Mouse (Mus musculus): Measurements from ENCODE around the gene Pter.

The Pter gene

DNA sequence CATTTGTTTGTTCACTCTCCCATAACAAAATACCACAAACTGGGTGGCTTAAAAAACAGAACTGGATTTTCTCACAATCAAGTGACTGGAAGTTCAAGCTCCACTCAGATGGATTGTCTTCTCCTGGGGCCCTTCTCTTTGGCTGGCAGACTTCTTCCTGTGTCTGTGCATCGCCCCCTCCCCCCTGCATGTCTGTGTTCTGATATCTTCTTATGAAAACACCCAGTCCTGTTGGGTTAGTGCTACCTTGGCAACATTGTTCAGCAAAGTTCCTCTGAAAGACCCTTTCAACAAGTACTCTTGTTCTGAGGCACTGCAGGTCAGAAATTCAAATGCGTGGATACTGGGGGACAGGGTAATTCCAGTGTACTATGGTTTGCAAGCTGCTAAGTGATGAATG is 6.5 kb downstream of the Pter start:
- H3K4me3 ChIP-seq (replicated peaks; ENCODE audit: low read length): no peak overlapping the region
- 0 out of 2 replicates have a peak, but pooled peaks cover 1% of the 10 kb centered on the region for H3K4me1 ChIP-seq (replicated peaks; ENCODE audit: low read depth, low read length)
- TF ChIP-seq POU5F1 (IDR thresholded peaks at IDR 0.05; ENCODE audit: borderline replicate concordance, low read length): no peak
- no peak for TF ChIP-seq CTCF (conservative IDR thresholded peaks at IDR 0.05; ENCODE audit: low read length)
- TF ChIP-seq NANOG (IDR thresholded peaks at IDR 0.05; ENCODE audit: borderline replicate concordance, low read length): no peak
- no peaks in the 10 kb centered on the region for H3K27me3 ChIP-seq (ENCODE audit: insufficient read depth, low read length)
- H3K9me3 ChIP-seq (ENCODE audit: low read length): peaks cover 6% of the 10 kb centered on the region; the same call in 1 of the 2 replicates
- H3K36me3 ChIP-seq (ENCODE audit: insufficient read depth, low read length): no peaks in the 10 kb centered on the region

DNA sequence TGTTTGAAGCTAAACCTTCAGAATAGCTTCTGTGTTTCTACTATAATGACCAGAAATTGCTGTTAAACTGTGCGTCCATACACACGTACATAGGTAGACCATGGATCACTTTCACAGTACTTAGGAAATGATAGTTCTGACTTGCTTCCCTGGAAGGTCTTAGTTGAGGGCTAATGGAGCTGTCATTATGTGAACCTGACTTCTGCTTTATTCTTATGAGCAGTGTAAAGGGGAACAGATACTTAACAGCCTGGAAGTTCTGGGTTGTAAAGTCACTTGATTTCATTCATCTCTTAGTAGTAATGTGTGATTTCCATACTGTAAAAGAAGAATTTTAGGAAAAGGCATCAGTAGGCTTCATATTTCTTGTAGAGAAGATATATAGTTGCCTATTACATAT is 10.1 kb downstream of the Pter start:
- Histone ChIP-seq H3K27me3 (ENCODE audit: insufficient read depth, low read length) (no peaks in the 10 kb centered on the region), H3K36me3 (ENCODE audit: insufficient read depth, low read length) (no peaks in the 10 kb centered on the region), H3K4me3 (replicated peaks; ENCODE audit: low read length) (no peak overlapping the region), H3K9me3 (ENCODE audit: low read length) (peaks cover 6% of the 10 kb centered on the region; the same call in 1 of the 2 replicates), H3K4me1 (replicated peaks; ENCODE audit: low read depth, low read length) (peaks cover 5% of the 10 kb centered on the region)
- TF ChIP-seq CTCF (conservative IDR thresholded peaks at IDR 0.05; ENCODE audit: low read length): no peak

DNA sequence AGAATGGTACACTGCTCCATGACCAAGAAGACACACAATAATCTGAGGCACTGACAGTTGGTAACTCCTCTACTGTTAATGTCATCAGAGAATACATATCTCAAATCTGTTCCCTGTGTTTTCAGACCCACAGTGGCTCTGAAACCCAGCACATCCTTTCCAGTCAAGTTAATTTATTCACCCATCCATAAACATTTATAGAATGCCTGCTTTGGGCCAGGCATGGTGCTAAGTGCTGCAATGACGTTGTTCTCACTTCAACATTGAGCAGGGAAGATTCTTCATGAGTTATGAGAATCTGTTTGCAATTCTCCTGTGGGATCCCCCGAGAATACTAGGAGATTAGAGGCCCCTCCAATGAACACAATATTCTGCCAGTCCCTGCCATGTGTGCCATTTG is 11.4 kb downstream of the Pter start:
- H3K4me3 ChIP-seq (replicated peaks; ENCODE audit: low read length): no peak overlapping the region
- peaks cover 5% of the 10 kb centered on the region for H3K4me1 ChIP-seq (replicated peaks; ENCODE audit: low read depth, low read length)
- no peaks in the 10 kb centered on the region for H3K27me3 ChIP-seq (ENCODE audit: insufficient read depth, low read length)
- no peak for TF ChIP-seq CTCF (conservative IDR thresholded peaks at IDR 0.05; ENCODE audit: low read length)
- TF ChIP-seq POU5F1 (IDR thresholded peaks at IDR 0.05; ENCODE audit: borderline replicate concordance, low read length): no peak
- no peak for TF ChIP-seq NANOG (IDR thresholded peaks at IDR 0.05; ENCODE audit: borderline replicate concordance, low read length)
- H3K9me3 ChIP-seq (ENCODE audit: low read length): peaks cover 6% of the 10 kb centered on the region; the same call in 1 of the 2 replicates
- no peaks in the 10 kb centered on the region for H3K36me3 ChIP-seq (ENCODE audit: insufficient read depth, low read length)

DNA sequence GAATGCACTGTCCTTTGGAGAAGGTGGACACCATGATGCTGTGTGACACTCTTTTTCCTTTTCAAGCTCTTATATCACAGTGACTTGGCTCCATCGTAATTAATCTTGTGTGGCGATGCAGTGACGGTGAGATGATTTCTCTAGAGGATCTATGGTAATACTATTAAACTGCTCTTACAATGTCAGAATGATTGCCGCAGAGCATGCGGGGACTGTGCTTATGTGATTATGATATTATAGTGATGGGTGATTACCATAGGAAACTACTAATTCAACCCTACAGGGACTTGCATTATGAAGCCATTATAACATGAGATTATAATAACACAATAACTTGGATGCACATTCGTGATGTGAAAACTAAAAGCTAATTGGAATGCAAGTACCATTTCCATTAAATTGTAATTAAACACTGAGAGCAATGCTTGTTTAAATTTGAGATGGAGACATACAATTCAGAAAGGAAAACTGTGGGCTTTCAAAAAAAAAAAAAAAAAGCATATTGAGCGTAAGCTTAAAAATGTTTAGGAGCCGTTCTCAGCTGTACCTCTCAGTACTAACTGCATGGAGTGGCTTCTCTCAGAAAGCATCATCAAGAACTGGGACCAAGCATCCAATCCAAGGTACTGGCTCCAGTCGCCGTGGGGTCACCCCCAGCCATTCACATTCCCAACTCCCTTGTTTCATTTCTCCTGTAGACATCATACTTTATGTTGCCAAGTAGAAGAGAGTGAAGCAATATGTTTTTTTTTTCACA is 13.8 kb downstream of the Pter start:
- no peaks in the 10 kb centered on the region for H3K9me3 ChIP-seq (ENCODE audit: low read length)
- H3K4me3 ChIP-seq (replicated peaks; ENCODE audit: low read length): no peak overlapping the region
- H3K4me1 ChIP-seq (replicated peaks; ENCODE audit: low read depth, low read length): peaks cover 5% of the 10 kb centered on the region
- H3K27me3 ChIP-seq (ENCODE audit: insufficient read depth, low read length): no peaks in the 10 kb centered on the region
- TF ChIP-seq NANOG (IDR thresholded peaks at IDR 0.05; ENCODE audit: borderline replicate concordance, low read length): no peak
- TF ChIP-seq POU5F1 (IDR thresholded peaks at IDR 0.05; ENCODE audit: borderline replicate concordance, low read length): no peak
- no peak for TF ChIP-seq CTCF (conservative IDR thresholded peaks at IDR 0.05; ENCODE audit: low read length)
- H3K36me3 ChIP-seq (ENCODE audit: insufficient read depth, low read length): no peaks in the 10 kb centered on the region

- Histone ChIP-seq H3K36me3 (ENCODE audit: insufficient read depth, low read length) (no peaks in the 10 kb centered on the region), H3K4me1 (replicated peaks; ENCODE audit: low read depth, low read length) (peaks cover 5% of the 10 kb centered on the region), H3K9me3 (ENCODE audit: low read length) (no peaks in the 10 kb centered on the region), H3K27me3 (ENCODE audit: insufficient read depth, low read length) (no peaks in the 10 kb centered on the region), H3K4me3 (replicated peaks; ENCODE audit: low read length) (no peak overlapping the region)
- TF ChIP-seq NANOG (IDR thresholded peaks at IDR 0.05; ENCODE audit: borderline replicate concordance, low read length) (no peak), POU5F1 (IDR thresholded peaks at IDR 0.05; ENCODE audit: borderline replicate concordance, low read length) (no peak), CTCF (conservative IDR thresholded peaks at IDR 0.05; ENCODE audit: low read length) (no peak)
Measured at GRCm38 (mm10) chr2:12938641-12939040, 14.8 kb downstream of the Pter start.

GRCm38 (mm10) chr2:12956703-12957424 is 33.0 kb downstream of the Pter start:
- Histone ChIP-seq H3K36me3 (ENCODE audit: insufficient read depth, low read length) (no peaks in the 10 kb centered on the region), H3K27me3 (ENCODE audit: insufficient read depth, low read length) (no peaks in the 10 kb centered on the region), H3K4me3 (replicated peaks; ENCODE audit: low read length) (no peak overlapping the region), H3K4me1 (replicated peaks; ENCODE audit: low read depth, low read length) (peaks cover 9% of the 10 kb centered on the region), H3K9me3 (ENCODE audit: low read length) (no peaks in the 10 kb centered on the region)
- no peak for TF ChIP-seq CTCF (conservative IDR thresholded peaks at IDR 0.05; ENCODE audit: low read length)

DNA sequence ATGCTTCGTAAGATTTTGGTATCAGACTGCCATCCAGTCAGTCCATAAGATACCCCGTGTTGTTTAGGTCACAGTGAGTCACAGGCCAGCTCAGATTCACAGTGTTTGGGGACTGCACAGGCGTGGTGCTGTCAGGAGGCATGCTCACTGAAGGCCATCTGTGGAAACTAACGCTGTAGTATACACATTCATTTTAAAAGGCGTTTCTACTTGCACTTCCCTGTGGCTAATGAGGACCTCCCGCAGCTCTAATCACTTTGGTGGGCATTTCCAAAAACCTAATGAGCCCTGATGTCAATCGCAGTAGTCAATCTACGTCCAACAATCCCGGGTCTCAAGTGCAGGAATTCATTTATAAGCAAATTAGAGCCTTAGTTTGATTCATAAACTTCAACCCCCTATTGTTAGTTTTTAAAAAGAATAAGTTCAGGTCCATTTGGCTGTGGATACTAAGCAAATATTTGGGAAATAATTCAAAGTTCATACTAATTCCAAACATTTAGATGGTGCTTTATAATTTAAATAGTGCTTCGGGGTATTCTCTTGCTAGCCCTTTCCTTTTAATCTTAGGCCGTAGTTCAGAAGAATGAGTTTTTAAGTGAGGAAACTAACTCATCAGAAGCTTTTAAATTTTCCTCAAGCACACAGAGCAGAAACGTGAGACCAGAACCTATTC is 46.3 kb downstream of the Pter start:
- no peak overlapping the region for H3K4me3 ChIP-seq (replicated peaks; ENCODE audit: low read length)
- no peaks in the 10 kb centered on the region for H3K36me3 ChIP-seq (ENCODE audit: insufficient read depth, low read length)
- H3K4me1 ChIP-seq (replicated peaks; ENCODE audit: low read depth, low read length): no peaks in the 10 kb centered on the region
- TF ChIP-seq NANOG (IDR thresholded peaks at IDR 0.05; ENCODE audit: borderline replicate concordance, low read length): no peak
- TF ChIP-seq POU5F1 (IDR thresholded peaks at IDR 0.05; ENCODE audit: borderline replicate concordance, low read length): no peak
- H3K9me3 ChIP-seq (ENCODE audit: low read length): no peaks in the 10 kb centered on the region
- H3K27me3 ChIP-seq (ENCODE audit: insufficient read depth, low read length): no peaks in the 10 kb centered on the region

GRCm38 (mm10) chr2:12973752-12974151 is 49.9 kb downstream of the Pter start:
- TF ChIP-seq CTCF (conservative IDR thresholded peaks at IDR 0.05; ENCODE audit: low read length) (no peak), NANOG (IDR thresholded peaks at IDR 0.05; ENCODE audit: borderline replicate concordance, low read length) (no peak), POU5F1 (IDR thresholded peaks at IDR 0.05; ENCODE audit: borderline replicate concordance, low read length) (no peak)
- no peak overlapping the region for H3K4me3 ChIP-seq (replicated peaks; ENCODE audit: low read length)
- no peaks in the 10 kb centered on the region for H3K4me1 ChIP-seq (replicated peaks; ENCODE audit: low read depth, low read length)
- no peaks in the 10 kb centered on the region for H3K36me3 ChIP-seq (ENCODE audit: insufficient read depth, low read length)
- no peaks in the 10 kb centered on the region for H3K27me3 ChIP-seq (ENCODE audit: insufficient read depth, low read length)
- H3K9me3 ChIP-seq (ENCODE audit: low read length): no peaks in the 10 kb centered on the region
